Mouse (Mus musculus): ENCODE results near the gene Tfpi. TPM values are rescaled to one million over a fixed set of nuclear protein-coding genes. Genes with fewer than 3 reads are reported as not detected.

Gene Tfpi
- polyA plus RNA-seq, 1 experiment from 2014 or later: 25.8 TPM

DNA sequence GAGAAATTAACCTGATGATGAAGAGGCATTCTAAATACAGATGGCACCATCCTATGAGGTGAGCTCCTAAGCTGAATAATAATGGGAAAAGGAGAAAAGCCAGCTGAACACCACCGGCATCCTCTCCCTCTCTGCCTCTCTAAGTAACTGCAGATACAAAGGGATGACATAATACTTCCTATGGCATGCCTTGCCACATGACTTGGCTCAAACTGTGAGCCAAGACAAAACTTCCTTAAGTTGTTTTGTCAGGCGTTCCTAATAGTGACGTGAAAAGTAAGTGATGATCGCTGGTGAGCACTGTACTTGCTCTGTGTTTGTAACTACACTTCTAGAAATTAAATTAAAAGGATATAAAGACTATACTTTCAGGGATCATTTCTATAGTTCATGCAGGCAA lies 27.7 kb upstream of the Tfpi start:
- no peak overlapping the region for H3K9ac ChIP-seq
- H3K27ac ChIP-seq: no peak overlapping the region
- no peaks in the 10 kb centered on the region for H3K9me3 ChIP-seq (replicated peaks)
- no peaks in the 10 kb centered on the region for H3K36me3 ChIP-seq
- ATAC-seq: 0 out of 2 replicates have a peak, but pooled peaks have one; percentile 21
- H3K27me3 ChIP-seq (replicated peaks): peaks cover 4% of the 10 kb centered on the region
- 60% methylated on average over 4 of the region's 4 CpGs for WGBS (ENCODE audit: insufficient replicate concordance)
- H3K4me3 ChIP-seq: no peak overlapping the region
- peak overlapping the region; percentile 58 for H3K4me2 ChIP-seq
- H3K4me1 ChIP-seq: peaks cover 8% of the 10 kb centered on the region; the same call in 1 of the 2 replicates

DNA sequence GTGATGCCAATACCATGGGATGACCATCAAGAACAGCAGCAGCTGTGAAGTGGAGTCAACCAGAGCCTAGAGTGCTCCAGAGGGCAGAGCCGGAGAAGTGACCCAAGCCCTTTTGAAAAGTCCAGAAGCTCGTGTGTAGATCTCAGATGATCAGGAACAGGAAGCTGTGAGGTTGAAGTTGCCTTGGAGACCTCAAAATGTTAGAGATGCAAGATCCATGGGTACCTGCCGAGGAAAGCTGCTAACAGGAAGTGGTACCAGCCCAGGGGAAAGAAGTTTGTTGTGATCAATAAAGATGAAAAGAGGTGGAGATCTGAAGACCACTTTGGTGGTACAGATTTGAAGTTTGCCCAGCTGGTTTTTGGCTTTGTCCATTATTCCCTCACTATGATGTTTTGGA lies 22.3 kb upstream of the Tfpi start:
- Histone ChIP-seq H3K4me3 (no peak overlapping the region), H3K36me3 (no peaks in the 10 kb centered on the region), H3K9ac (no peak overlapping the region), H3K9me3 (replicated peaks) (no peaks in the 10 kb centered on the region), H3K4me2 (no peak overlapping the region), H3K27ac (no peak overlapping the region), H3K4me1 (no peaks in the 10 kb centered on the region), H3K27me3 (replicated peaks) (peaks cover 4% of the 10 kb centered on the region)
- WGBS (ENCODE audit: insufficient replicate concordance): 43% methylated on average over 3 of the region's 3 CpGs
- ATAC-seq: no peak

DNA sequence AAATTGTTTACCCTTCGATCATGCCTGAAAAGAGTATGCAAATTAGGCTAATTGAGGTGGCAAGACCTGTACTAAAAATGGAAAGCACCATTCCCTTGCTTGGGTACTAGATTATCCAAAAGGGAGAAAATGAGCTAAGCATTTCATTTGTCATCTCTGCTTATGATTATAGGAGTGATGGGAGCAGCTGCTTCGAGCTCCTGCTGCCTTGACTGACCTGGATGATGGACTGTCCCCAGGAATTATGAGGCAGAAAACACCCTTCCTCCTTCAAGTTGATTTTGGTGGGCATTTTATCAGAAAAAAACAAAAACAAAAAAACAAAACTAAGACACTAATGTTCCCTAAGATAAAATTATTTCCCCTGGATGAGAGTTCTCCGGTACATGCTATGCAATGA lies 18.5 kb upstream of the Tfpi start:
- ATAC-seq: no peak
- Histone ChIP-seq H3K27me3 (replicated peaks) (peaks cover 5% of the 10 kb centered on the region; the same call in 1 of the 2 replicates), H3K9ac (no peak overlapping the region), H3K4me3 (no peak overlapping the region), H3K27ac (no peak overlapping the region), H3K36me3 (no peaks in the 10 kb centered on the region), H3K4me2 (no peak overlapping the region), H3K4me1 (no peaks in the 10 kb centered on the region), H3K9me3 (replicated peaks) (no peaks in the 10 kb centered on the region)
- 68% methylated on average over 3 of the region's 3 CpGs for WGBS (ENCODE audit: insufficient replicate concordance)

DNA sequence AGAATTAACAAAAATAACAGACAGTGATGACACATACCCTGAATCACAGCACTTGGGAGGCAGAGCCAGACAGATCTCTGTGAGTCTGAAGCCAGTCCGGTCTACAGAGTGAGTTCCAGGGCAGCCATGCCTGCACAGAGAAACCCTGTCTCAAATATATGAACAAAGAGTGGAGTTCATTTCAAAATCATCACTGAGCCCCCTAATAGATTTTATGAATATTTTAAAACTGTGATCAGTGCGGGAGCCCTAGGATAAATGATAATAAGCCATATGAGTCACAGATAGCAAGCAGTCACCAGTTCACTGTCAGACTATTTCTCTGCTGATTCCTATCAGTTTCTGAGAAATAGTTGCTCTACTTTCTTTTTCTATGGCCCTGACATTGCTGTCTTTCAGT lies 17.1 kb upstream of the Tfpi start:
- WGBS (ENCODE audit: insufficient replicate concordance): 77% methylated on average over 2 of the region's 2 CpGs

DNA sequence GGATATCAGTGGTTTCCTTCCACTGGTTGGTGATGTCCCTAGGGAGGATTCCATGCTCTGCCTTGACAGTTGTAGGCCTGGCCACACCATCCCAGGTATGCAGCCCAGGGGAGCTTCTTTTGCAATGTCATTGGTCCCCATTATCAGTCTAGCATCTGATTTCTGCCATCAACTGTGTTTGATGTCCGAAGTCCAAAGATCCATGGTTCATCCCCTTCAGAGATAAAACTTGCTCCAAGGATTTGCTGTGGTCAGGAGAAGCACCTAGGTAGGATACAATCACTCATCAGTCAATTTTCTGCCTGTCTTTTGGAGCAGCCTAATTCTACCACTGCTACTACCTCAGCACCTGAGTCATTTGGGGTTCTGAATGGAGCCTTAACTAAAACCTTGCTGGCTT lies 15.1 kb upstream of the Tfpi start:
- no peak overlapping the region for H3K4me2 ChIP-seq
- WGBS (ENCODE audit: insufficient replicate concordance): 64% methylated on average over 1 of the region's 1 CpGs
- H3K9ac ChIP-seq: no peak overlapping the region

More for the DNA sequence above, 17.1 kb upstream of the Tfpi start:
- no peak overlapping the region for H3K9ac ChIP-seq
- H3K4me2 ChIP-seq: no peak overlapping the region
- no peaks in the 10 kb centered on the region for H3K9me3 ChIP-seq (replicated peaks)
- no peak for ATAC-seq
- no peaks in the 10 kb centered on the region for H3K36me3 ChIP-seq
- peaks cover 5% of the 10 kb centered on the region; the same call in 1 of the 2 replicates for H3K27me3 ChIP-seq (replicated peaks)
- no peak overlapping the region for H3K27ac ChIP-seq
- H3K4me1 ChIP-seq: no peaks in the 10 kb centered on the region
- no peak overlapping the region for H3K4me3 ChIP-seq

DNA sequence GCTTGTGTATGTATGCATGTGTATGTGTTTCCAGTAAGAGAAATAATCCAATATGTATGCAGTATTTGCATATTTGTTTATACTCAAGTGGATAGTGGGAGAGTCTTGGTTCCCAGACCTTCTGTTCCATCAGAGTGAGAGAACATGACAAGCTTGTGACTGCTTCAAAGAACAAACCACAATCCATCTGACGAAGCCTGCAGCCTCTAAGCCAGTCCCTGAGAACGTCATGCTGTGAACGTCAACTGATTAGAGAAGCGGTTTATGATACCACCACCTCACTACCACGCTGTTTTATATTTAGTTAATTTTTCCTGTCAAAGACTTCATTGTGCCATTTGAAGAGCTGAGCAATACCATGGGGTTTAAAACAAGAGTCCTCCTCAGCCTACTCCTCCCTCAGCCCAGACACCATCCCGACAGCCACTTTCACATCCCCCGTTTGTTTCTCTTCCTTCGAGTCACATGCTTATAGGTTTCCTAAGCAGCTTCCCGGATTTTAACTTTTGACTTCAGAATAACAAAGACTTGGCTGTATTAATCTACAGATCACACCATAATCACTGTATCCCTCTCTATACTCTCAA lies 11.2 kb upstream of the Tfpi start:
- H3K27me3 ChIP-seq (replicated peaks): 0 out of 2 replicates have a peak, but pooled peaks cover 4% of the 10 kb centered on the region
- no peak overlapping the region for H3K9ac ChIP-seq
- 55% methylated on average over 9 of the region's 9 CpGs for WGBS (ENCODE audit: insufficient replicate concordance)
- H3K27ac ChIP-seq: no peak overlapping the region
- no peak for ATAC-seq
- H3K4me3 ChIP-seq: no peak overlapping the region
- H3K4me2 ChIP-seq: no peak overlapping the region
- no peaks in the 10 kb centered on the region for H3K4me1 ChIP-seq
- H3K9me3 ChIP-seq (replicated peaks): no peaks in the 10 kb centered on the region
- H3K36me3 ChIP-seq: no peaks in the 10 kb centered on the region

More for the DNA sequence above, 15.1 kb upstream of the Tfpi start:
- ATAC-seq: no peak
- Histone ChIP-seq H3K4me3 (no peak overlapping the region), H3K27me3 (replicated peaks) (peaks cover 5% of the 10 kb centered on the region; the same call in 1 of the 2 replicates), H3K27ac (no peak overlapping the region), H3K4me1 (no peaks in the 10 kb centered on the region), H3K36me3 (no peaks in the 10 kb centered on the region), H3K9me3 (replicated peaks) (no peaks in the 10 kb centered on the region)

DNA sequence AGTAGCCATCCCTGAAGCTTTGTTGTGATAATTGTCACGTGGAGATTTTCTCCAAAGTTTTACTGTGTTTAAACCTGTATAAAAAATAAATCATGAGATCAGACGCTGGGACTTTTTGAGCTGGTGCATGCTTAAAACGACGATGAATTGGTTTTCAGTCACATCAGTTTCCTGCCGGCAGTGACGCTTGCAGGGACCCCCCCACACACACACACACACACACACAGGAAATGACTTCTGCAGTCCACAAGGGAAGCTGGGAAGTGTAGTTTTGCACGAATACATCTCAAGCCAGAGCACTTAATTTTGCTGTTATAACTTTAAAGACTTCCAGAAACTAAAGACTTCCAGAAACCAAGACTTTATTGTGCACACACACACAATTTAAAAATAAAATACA lies 5.3 kb upstream of the Tfpi start:
- Histone ChIP-seq H3K9me3 (replicated peaks) (no peaks in the 10 kb centered on the region), H3K4me1 (peaks cover 6% of the 10 kb centered on the region), H3K4me2 (0 out of 2 replicates have a peak overlapping the region, but pooled peaks have one; percentile 25), H3K36me3 (no peaks in the 10 kb centered on the region), H3K4me3 (no peak overlapping the region), H3K9ac (no peak overlapping the region), H3K27ac (no peak overlapping the region), H3K27me3 (replicated peaks) (no peaks in the 10 kb centered on the region)
- 12% methylated on average over 7 of the region's 7 CpGs for WGBS (ENCODE audit: insufficient replicate concordance)
- no peak for ATAC-seq

DNA sequence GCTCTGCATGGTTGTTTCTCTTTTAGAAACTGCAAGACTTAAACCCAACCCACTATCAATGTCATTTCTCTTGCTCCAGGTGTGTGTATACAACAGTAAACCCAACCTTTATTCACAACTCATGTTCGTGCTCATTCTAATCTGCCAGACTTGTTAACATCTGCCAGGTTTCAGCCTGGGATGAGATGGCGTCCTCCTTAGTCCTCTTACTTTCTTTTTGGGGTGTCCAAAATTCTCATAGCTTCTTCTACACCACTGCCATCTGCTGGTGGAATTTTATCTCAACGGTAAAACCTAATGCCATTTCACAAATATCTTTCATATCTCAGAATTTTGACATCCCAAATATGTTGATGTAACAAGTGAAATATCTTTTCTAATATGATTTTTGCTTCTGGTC lies 2.5 kb upstream of the Tfpi start:
- H3K36me3 ChIP-seq: no peaks in the 10 kb centered on the region
- peaks cover 31% of the 10 kb centered on the region for H3K4me1 ChIP-seq
- ATAC-seq: no peak
- no peaks in the 10 kb centered on the region for H3K9me3 ChIP-seq (replicated peaks)
- H3K4me2 ChIP-seq: peak overlapping the region; percentile 56
- 0 out of 2 replicates have a peak overlapping the region, but pooled peaks have one; percentile 39 for H3K9ac ChIP-seq
- no peaks in the 10 kb centered on the region for H3K27me3 ChIP-seq (replicated peaks)
- H3K4me3 ChIP-seq: peak overlapping the region; percentile 27
- H3K27ac ChIP-seq: no peak overlapping the region
- WGBS (ENCODE audit: insufficient replicate concordance): 11% methylated on average over 3 of the region's 3 CpGs

DNA sequence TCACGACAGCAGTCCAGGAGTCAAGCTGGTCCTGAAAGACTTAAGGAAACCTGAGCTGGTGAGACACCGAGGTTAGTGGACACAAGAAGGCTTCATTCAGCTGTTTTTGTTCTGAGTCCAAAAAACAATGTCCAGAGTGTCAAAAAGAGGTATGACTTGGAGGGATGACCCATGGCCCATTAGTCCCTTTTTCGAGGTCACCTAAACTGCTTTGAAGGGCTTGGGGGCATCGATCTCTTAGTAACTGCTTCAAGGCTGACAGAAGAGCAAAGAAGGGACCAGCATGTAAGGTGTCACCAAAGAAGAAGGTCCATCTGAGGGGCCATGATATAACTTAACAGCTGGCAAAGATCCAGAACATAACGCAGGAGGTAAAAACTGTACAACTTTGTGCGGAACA lies 1.2 kb upstream of the Tfpi start:
- peaks cover 4% of the 10 kb centered on the region; the same call in 1 of the 2 replicates for H3K36me3 ChIP-seq
- H3K9me3 ChIP-seq (replicated peaks): no peaks in the 10 kb centered on the region
- peaks cover 32% of the 10 kb centered on the region for H3K4me1 ChIP-seq
- no peak overlapping the region for H3K9ac ChIP-seq
- H3K27ac ChIP-seq: no peak overlapping the region
- no peaks in the 10 kb centered on the region for H3K27me3 ChIP-seq (replicated peaks)
- no peak overlapping the region for H3K4me2 ChIP-seq
- no peak overlapping the region for H3K4me3 ChIP-seq
- ATAC-seq: no peak
- 86% methylated on average over 6 of the region's 6 CpGs for WGBS (ENCODE audit: insufficient replicate concordance)

DNA sequence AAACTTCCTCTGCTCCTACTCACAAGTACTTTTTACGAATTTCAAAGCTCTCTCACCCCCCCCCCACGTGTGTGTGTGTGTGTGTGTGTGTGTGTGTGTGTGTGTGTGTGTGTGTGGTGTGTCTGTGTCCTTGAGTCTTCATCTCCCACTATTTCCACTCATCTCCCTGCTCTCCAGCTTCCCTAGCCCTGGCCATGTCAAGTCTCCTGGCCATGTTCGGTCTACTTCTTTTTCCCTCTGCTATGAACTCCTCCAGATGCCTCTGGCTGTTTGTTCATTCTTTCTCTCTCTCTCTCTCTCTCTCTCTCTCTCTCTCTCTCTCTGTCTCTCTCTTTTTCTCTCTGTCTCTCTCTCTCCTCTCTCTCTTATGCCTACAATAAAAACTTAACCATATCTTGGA lies 444 bp downstream of the Tfpi start:
- Histone ChIP-seq H3K9ac (peak overlapping the region; percentile 51), H3K4me3 (peak overlapping the region; percentile 54), H3K27ac (peak overlapping the region; percentile 77), H3K4me1 (peaks cover 32% of the 10 kb centered on the region), H3K36me3 (peaks cover 4% of the 10 kb centered on the region; the same call in 1 of the 2 replicates), H3K9me3 (replicated peaks) (no peaks in the 10 kb centered on the region), H3K27me3 (replicated peaks) (no peaks in the 10 kb centered on the region), H3K4me2 (peak overlapping the region; percentile 66)
- peak; percentile 53 for ATAC-seq
- 9% methylated on average over 3 of the region's 3 CpGs for WGBS (ENCODE audit: insufficient replicate concordance)

DNA sequence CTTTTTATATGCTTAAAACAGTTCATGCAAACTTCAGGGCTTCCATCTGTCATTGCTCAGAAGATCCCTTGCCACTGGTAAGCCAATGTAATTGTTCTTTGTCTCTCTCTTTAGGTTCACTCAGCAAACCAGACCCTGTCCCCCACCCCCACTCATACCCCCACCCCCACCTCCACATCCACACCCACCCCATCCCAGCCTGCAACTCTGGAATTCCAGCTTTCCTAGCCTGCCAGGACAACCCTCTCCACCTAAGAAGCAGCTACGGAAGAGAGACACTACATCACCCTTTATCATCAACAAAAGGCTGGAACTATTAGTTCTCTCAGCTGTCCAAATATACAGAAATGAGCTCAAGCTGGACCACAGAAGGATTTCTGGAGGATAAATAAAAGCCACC lies 974 bp downstream of the Tfpi start:
- peak overlapping the region; percentile 51; the same call in 1 of the 2 replicates for H3K9ac ChIP-seq

DNA sequence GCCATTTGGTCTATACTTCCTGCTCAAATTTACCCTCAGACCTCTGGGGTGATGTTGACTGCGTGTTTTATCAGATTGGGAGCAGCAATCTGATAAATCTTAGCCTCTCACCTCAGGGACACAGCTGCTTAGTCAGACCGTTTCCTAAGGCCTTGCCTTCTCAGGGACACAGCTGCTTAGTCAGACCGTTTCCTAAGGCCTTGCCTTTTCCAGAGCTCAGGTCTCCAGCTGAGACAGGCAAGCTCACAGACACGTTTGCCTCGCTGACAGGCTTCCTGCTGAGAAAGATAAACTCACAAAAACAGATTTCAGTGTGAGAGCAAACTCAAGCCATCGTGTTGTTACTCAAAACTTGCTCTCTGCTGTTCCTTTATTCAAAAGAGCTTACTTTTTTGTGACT lies 1.9 kb downstream of the Tfpi start:
- Histone ChIP-seq H3K4me2 (no peak overlapping the region), H3K4me1 (peaks cover 32% of the 10 kb centered on the region), H3K27me3 (replicated peaks) (no peaks in the 10 kb centered on the region), H3K36me3 (peaks cover 4% of the 10 kb centered on the region; the same call in 1 of the 2 replicates), H3K27ac (0 out of 2 replicates have a peak overlapping the region, but pooled peaks have one; percentile 6), H3K9ac (no peak overlapping the region), H3K9me3 (replicated peaks) (no peaks in the 10 kb centered on the region), H3K4me3 (no peak overlapping the region)
- WGBS (ENCODE audit: insufficient replicate concordance): 17% methylated on average over 6 of the region's 6 CpGs
- ATAC-seq: no peak

More for the DNA sequence above, 974 bp downstream of the Tfpi start:
- H3K4me1 ChIP-seq: peaks cover 32% of the 10 kb centered on the region
- peak overlapping the region; percentile 66 for H3K4me2 ChIP-seq
- peak overlapping the region; percentile 77 for H3K27ac ChIP-seq
- peak overlapping the region; percentile 54 for H3K4me3 ChIP-seq
- H3K36me3 ChIP-seq: peaks cover 4% of the 10 kb centered on the region; the same call in 1 of the 2 replicates
- no peaks in the 10 kb centered on the region for H3K27me3 ChIP-seq (replicated peaks)
- H3K9me3 ChIP-seq (replicated peaks): no peaks in the 10 kb centered on the region
- ATAC-seq: no peak
- 18% methylated on average over 1 of the region's 1 CpGs for WGBS (ENCODE audit: insufficient replicate concordance)
